Mouse (Mus musculus) thymus, adult 18-20 months (tissue): Measurements from ENCODE around the gene Dnajb8.

ENCODE experiments used
- DNase-seq, 2 experiments: peaks; one replicate each; pipeline ENCODE4 v3.0.0; 2022; ENCODE audit warnings: mixed read lengths in 2 of 2

Gene Dnajb8

GRCm38 (mm10) chr6:88199718-88200692 is 22.1 kb upstream of the Dnajb8 start:
- DNase-seq = no peak

- DNase-seq = no peak
Observed at GRCm38 (mm10) chr6:88200693-88201609, 21.1 kb upstream of the Dnajb8 start.

GRCm38 (mm10) chr6:88201926-88202700 is 20.0 kb upstream of the Dnajb8 start:
- DNase-seq = no peak

GRCm38 (mm10) chr6:88202921-88203690 is 19.0 kb upstream of the Dnajb8 start:
- DNase-seq = no peak

GRCm38 (mm10) chr6:88203791-88204405 is 18.2 kb upstream of the Dnajb8 start:
- no peak for DNase-seq

GRCm38 (mm10) chr6:88204531-88205385 is 17.3 kb upstream of the Dnajb8 start:
- no peak for DNase-seq

DNA sequence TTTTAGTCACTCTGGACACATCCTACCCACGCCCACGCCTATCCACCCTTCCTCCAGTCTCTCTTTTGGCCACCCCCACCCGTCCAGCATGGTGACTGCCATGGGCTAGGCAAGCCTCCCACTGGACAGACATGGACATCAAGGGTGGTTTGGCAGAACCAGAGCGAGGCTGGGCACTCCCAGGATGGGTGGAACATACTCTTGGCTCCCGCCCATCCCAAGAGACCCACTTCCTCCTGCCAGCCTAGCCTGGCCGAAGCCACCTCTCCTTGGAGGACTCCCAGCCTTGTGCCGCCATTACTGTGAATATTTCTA is 16.7 kb upstream of the Dnajb8 start:
- DNase-seq = no peak

DNA sequence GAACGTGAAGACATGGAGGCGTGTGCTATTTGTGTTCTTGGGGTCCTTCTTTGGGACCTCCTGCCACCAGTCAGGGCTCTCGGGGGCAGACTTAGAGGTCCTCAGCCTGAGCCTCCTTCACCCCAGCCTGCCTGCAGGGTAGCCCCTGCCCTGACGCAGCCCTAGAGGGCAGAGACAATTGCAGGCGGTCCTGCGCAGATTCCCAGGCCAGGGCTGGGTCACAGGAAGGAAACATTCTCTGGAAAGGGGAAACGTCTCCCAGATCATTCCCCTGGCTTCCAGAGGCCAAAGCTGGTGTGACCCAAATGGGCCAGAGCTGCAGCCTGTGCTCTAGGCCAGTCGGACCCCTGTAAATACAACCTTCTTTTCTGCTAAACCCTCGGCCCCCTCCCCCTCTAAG is 16.1 kb upstream of the Dnajb8 start:
- DNase-seq = no peak

- DNase-seq = no peak
Observed at GRCm38 (mm10) chr6:88206566-88206965, 15.5 kb upstream of the Dnajb8 start.

DNA sequence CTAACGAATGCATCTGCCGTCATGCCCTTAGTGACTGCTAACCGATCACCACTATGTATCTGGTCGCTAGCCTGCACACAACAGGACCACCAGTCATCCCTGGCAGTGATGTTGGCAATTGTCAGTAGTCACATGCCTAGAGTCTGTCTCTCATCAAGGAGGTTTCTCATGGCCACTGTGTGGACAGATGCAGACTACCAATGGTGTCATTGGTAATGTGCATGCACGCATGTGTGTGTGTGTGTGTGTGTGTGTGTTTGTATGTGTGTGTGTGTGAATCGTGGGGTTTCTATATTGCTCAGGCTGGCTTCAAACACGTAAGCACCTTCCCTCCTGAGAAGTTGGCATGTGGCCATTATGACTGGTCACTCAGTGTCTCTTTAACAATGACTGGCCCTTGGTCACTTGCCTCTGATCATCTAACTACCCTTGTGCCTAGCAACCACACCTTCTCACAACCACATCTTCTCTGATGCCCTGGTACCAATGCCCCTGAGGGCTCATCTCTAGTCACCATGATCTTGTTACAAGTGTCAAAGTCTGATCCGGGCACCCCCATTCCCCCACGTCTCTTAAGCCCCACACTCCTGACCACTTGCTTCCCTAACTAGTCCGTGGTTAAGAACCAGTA is 14.6 kb upstream of the Dnajb8 start:
- DNase-seq = no peak

- DNase-seq = no peak
Observed at GRCm38 (mm10) chr6:88208321-88208720, 13.7 kb upstream of the Dnajb8 start.

- DNase-seq = no peak
Observed at GRCm38 (mm10) chr6:88209453-88209852, 12.6 kb upstream of the Dnajb8 start.

DNA sequence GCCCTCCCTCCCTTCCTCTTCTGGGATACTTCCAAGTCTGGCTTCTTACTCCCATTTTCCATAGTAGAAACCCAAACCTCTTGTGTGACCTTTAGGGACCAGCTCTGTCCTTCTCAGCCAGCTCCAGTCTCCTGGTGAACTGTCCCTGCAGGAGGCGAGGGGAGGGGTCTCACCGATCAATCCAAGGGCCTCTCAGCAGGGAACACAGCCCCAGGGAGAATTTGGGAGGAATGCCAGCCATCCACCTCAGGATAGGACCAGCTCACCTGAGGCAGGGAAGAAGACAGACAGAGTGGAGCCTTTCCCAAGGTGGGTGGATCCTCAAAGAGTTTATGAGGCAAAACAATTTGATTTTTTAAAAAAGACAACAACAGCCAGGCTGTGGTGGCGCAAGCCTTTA is 11.9 kb upstream of the Dnajb8 start:
- DNase-seq = no peak

GRCm38 (mm10) chr6:88215797-88216196 is 6.3 kb upstream of the Dnajb8 start:
- DNase-seq = no peak

- no peak for DNase-seq
Observed at GRCm38 (mm10) chr6:88216199-88216598, 5.9 kb upstream of the Dnajb8 start.

- no peak for DNase-seq
Observed at GRCm38 (mm10) chr6:88219094-88219493, 3.0 kb upstream of the Dnajb8 start.

- no peak for DNase-seq
Observed at GRCm38 (mm10) chr6:88226570-88226994, 4.5 kb downstream of the Dnajb8 start.

DNA sequence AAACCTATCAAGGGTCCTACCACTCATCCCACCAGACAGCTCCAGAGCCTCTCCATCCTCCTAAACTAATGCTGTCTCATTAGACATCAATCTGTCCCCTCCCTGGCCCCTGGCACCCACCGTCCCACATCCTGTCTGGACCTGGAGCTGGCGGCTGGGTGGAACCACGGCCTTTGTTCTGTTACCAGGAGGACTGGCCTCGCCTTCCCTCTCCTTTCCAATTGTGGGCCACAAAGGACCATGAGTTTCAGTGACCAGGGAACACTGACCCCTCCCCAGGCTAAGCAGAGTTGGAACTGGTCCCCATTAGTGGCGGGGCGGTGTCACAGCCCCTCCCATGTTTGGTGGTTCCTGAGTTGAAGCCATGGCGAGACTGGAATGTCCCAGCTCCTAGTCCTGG is 5.5 kb downstream of the Dnajb8 start:
- no peak for DNase-seq

DNA sequence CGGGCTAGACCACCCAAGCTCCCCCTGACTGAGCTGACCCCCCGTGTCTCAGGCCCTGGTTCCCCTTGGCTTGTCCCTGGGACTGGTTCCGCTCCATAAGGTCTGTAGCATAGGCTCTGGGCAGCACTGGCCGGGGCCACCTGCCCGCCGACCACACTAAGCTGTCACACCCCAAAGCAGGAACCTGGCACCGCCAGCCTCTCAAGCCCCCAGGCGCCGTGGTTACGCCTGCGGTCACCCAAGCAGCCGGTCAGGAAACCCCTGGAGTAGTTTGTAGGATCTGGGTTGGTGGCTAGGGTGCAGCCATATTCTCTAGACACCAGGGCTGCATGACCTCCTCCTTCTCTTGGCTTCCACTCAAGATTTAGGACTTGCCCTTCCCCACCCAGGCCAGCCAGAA is 7.2 kb downstream of the Dnajb8 start:
- DNase-seq = no peak

GRCm38 (mm10) chr6:88231821-88232220 is 9.8 kb downstream of the Dnajb8 start:
- no peak for DNase-seq
